Mouse (Mus musculus): ENCODE measurements around the gene Prss22.

- TF ChIP-seq POLR2A (IDR thresholded peaks at IDR 0.05; ENCODE audit: low read depth, low read length) (no peak), CTCF (IDR thresholded peaks at IDR 0.05; ENCODE audit: borderline replicate concordance, insufficient read depth, low read length) (no peak)
Measured at GRCm38 (mm10) chr17:23949068-23949467, 48.8 kb downstream of the Prss22 start.
